Mouse (Mus musculus): ENCODE measurements around the gene D2hgdh. TPM values are rescaled to one million over a fixed set of nuclear protein-coding genes. Genes with fewer than 3 reads are reported as not detected.

The D2hgdh gene
- polyA plus RNA-seq, 2 experiments, result 3.7 to 6.4 TPM

GRCm38 (mm10) chr1:93804818-93805217 is 19.9 kb upstream of the D2hgdh start:
- DNase-seq (ENCODE audit: low read depth in 3 of 3, low spot score in 3 of 3), result no peak
- H3K36me3 ChIP-seq (replicated peaks; ENCODE audit: control insufficient read depth, insufficient read depth, low read depth), result peaks cover 34% of the 10 kb centered on the region
- peak overlapping the region; percentile 77 for H3K27ac ChIP-seq
- H3K9me3 ChIP-seq (ENCODE audit: control insufficient read depth, low read length), result no peaks in the 10 kb centered on the region
- TF ChIP-seq CTCF (IDR thresholded peaks at IDR 0.05; ENCODE audit: low read depth) (no peak), EP300 (IDR thresholded peaks at IDR 0.05; ENCODE audit: low read depth) (no peak)
- peak overlapping the region; percentile 68 for H3K9ac ChIP-seq (replicated peaks)
- H3K27me3 ChIP-seq (ENCODE audit: control insufficient read depth, insufficient read depth, low read length), result no peaks in the 10 kb centered on the region
- peak overlapping the region; percentile 87 for H3K4me2 ChIP-seq (ENCODE audit: low read depth)
- H3K4me3 ChIP-seq (ENCODE audit: insufficient read depth in 1 of 2, low read depth in 2 of 2, low read length in 2 of 2), result peak overlapping the region; percentile 67 to 88
- WGBS (ENCODE audit: insufficient replicate concordance), result 29% methylated on average over 4 of the region's 4 CpGs
- H3K4me1 ChIP-seq (replicated peaks; ENCODE audit: control insufficient read depth in 2 of 2, insufficient read depth in 2 of 2, low read length in 1 of 2), result peaks cover 28 to 31% of the 10 kb centered on the region in 2 experiments
- ATAC-seq (ENCODE audit: insufficient read depth), result no peak

DNA sequence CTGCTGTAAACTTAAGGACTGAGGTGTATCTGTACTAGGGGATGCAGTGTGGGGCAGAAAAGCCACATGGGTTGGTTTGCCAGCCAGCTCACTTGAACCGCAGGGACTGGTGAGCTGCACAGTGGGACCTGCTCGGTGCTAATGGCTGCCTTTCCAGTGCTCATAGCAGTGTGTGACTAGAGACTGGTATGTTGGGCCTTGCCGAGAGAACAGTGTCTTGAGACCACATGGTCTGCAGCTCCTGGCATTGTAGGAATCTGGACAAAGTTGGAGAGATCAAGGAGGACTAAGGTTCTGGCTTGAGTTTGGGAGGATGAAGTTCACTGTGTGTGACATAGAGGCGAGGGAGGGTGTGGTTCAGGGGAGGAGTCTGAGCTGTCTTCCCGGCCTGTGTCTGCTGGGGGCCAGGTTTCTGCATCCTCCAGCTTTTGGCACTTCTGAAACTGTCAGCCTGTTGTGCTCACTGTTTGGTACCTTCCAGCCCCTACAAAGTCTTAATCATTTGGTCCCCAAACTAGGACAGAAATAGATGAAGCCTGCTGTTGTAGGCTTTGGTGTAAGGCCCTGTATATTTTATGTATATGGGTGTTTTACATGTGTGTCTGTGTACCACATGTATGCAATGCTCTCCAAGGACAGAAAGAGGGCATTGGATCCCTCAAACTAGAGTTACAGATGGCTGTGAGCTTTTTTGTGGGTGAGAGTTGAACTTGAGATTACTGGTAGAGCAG is 19.3 kb upstream of the D2hgdh start:
- Histone ChIP-seq H3K36me3 (replicated peaks; ENCODE audit: control insufficient read depth, insufficient read depth, low read depth) (peaks cover 31% of the 10 kb centered on the region), H3K27ac (peak overlapping the region; percentile 77), H3K9me3 (ENCODE audit: control insufficient read depth, low read length) (no peaks in the 10 kb centered on the region), H3K27me3 (ENCODE audit: control insufficient read depth, insufficient read depth, low read length) (no peaks in the 10 kb centered on the region), H3K4me3 (ENCODE audit: insufficient read depth in 1 of 2, low read depth in 2 of 2, low read length in 2 of 2) (peak overlapping the region; percentile 39 to 67), H3K9ac (replicated peaks) (peak overlapping the region; percentile 68), H3K4me1 (replicated peaks; ENCODE audit: control insufficient read depth in 2 of 2, insufficient read depth in 2 of 2, low read length in 1 of 2) (peaks cover 28 to 31% of the 10 kb centered on the region in 2 experiments), H3K4me2 (ENCODE audit: low read depth) (peak overlapping the region; percentile 87)
- WGBS (ENCODE audit: insufficient replicate concordance), result 42% methylated on average over 5 of the region's 5 CpGs
- DNase-seq (ENCODE audit: low read depth in 3 of 3, low spot score in 3 of 3) (peak in 1 of 3 experiments; percentile 39), ATAC-seq (ENCODE audit: insufficient read depth) (no peak)
- TF ChIP-seq EP300 (IDR thresholded peaks at IDR 0.05; ENCODE audit: low read depth), result no peak
- no peak for TF ChIP-seq CTCF (IDR thresholded peaks at IDR 0.05; ENCODE audit: low read depth)

- no peak for TF ChIP-seq CTCF (IDR thresholded peaks at IDR 0.05; ENCODE audit: low read depth)
- TF ChIP-seq EP300 (IDR thresholded peaks at IDR 0.05; ENCODE audit: low read depth), result no peak
- no peak for ATAC-seq (ENCODE audit: insufficient read depth)
- H3K4me1 ChIP-seq (replicated peaks; ENCODE audit: control insufficient read depth in 2 of 2, insufficient read depth in 2 of 2, low read length in 1 of 2), result peaks cover 17% of the 10 kb centered on the region in 2 experiments
- WGBS (ENCODE audit: insufficient replicate concordance), result 80% methylated on average over 4 of the region's 4 CpGs
- no peaks in the 10 kb centered on the region for H3K27me3 ChIP-seq (ENCODE audit: control insufficient read depth, insufficient read depth, low read length)
- H3K4me3 ChIP-seq (ENCODE audit: insufficient read depth in 1 of 2, low read depth in 2 of 2, low read length in 2 of 2), result no peak overlapping the region
- H3K36me3 ChIP-seq (replicated peaks; ENCODE audit: control insufficient read depth, insufficient read depth, low read depth), result peaks cover 50% of the 10 kb centered on the region
- H3K27ac ChIP-seq, result no peak overlapping the region
- H3K9me3 ChIP-seq (ENCODE audit: control insufficient read depth, low read length), result no peaks in the 10 kb centered on the region
- H3K4me2 ChIP-seq (ENCODE audit: low read depth), result no peak overlapping the region
- no peak overlapping the region for H3K9ac ChIP-seq (replicated peaks)
- DNase-seq (ENCODE audit: low read depth in 3 of 3, low spot score in 3 of 3), result no peak
These were observed 15.8 kb upstream of the D2hgdh start for GRCm38 (mm10) chr1:93808871-93809270.

DNA sequence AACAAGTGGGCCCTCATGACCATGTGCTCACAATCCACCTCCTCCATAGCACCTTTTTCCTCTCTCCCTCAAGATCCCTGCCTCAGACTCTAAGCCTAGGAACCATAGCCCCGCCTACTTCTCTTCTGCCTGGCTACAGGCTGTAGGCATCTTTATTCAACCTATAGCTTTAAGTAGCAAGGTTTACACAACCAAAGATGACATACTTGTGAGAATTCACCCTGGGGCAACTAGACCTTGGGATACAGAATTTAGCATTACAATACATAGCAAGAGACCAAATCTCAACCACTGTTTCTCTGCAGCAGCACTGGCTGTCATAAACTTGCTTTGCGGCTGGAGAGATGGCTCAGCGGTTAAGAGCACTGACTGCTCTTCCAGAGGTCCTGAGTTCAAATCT is 14.7 kb upstream of the D2hgdh start:
- no peak overlapping the region for H3K27ac ChIP-seq
- H3K27me3 ChIP-seq (ENCODE audit: control insufficient read depth, insufficient read depth, low read length), result no peaks in the 10 kb centered on the region
- peaks cover 9 to 10% of the 10 kb centered on the region in 2 experiments for H3K4me1 ChIP-seq (replicated peaks; ENCODE audit: control insufficient read depth in 2 of 2, insufficient read depth in 2 of 2, low read length in 1 of 2)
- no peaks in the 10 kb centered on the region for H3K9me3 ChIP-seq (ENCODE audit: control insufficient read depth, low read length)
- H3K4me3 ChIP-seq (ENCODE audit: insufficient read depth in 1 of 2, low read depth in 2 of 2, low read length in 2 of 2), result no peak overlapping the region
- no peak for DNase-seq (ENCODE audit: low read depth in 3 of 3, low spot score in 3 of 3)
- no peak overlapping the region for H3K4me2 ChIP-seq (ENCODE audit: low read depth)
- 75% methylated on average over 3 of the region's 3 CpGs for WGBS (ENCODE audit: insufficient replicate concordance)
- peaks cover 60% of the 10 kb centered on the region for H3K36me3 ChIP-seq (replicated peaks; ENCODE audit: control insufficient read depth, insufficient read depth, low read depth)
- no peak overlapping the region for H3K9ac ChIP-seq (replicated peaks)
- TF ChIP-seq CTCF (IDR thresholded peaks at IDR 0.05; ENCODE audit: low read depth) (no peak), EP300 (IDR thresholded peaks at IDR 0.05; ENCODE audit: low read depth) (no peak)
- ATAC-seq (ENCODE audit: insufficient read depth), result no peak

- Histone ChIP-seq H3K27me3 (ENCODE audit: control insufficient read depth, insufficient read depth, low read length) (no peaks in the 10 kb centered on the region), H3K4me3 (ENCODE audit: insufficient read depth in 1 of 2, low read depth in 2 of 2, low read length in 2 of 2) (no peak overlapping the region), H3K9me3 (ENCODE audit: control insufficient read depth, low read length) (no peaks in the 10 kb centered on the region), H3K27ac (no peak overlapping the region), H3K9ac (replicated peaks) (no peak overlapping the region), H3K4me2 (ENCODE audit: low read depth) (no peak overlapping the region), H3K4me1 (replicated peaks; ENCODE audit: control insufficient read depth in 2 of 2, insufficient read depth in 2 of 2, low read length in 1 of 2) (no peaks in the 10 kb centered on the region), H3K36me3 (replicated peaks; ENCODE audit: control insufficient read depth, insufficient read depth, low read depth) (peaks cover 65% of the 10 kb centered on the region)
- DNase-seq (ENCODE audit: low read depth in 3 of 3, low spot score in 3 of 3), result no peak
- WGBS (ENCODE audit: insufficient replicate concordance), result 62% methylated on average over 8 of the region's 8 CpGs
- TF ChIP-seq CTCF (IDR thresholded peaks at IDR 0.05; ENCODE audit: low read depth) (no peak), EP300 (IDR thresholded peaks at IDR 0.05; ENCODE audit: low read depth) (no peak)
- no peak for ATAC-seq (ENCODE audit: insufficient read depth)
These were observed 13.1 kb upstream of the D2hgdh start for GRCm38 (mm10) chr1:93811495-93812039.

Data from liver, embryonic 14.5 days (tissue).